Mouse (Mus musculus): ENCODE measurements around the gene Tubb4a. TPM values are rescaled to one million over a fixed set of nuclear protein-coding genes. Genes with fewer than 3 reads are reported as not detected.

The Tubb4a gene
- polyA plus RNA-seq, 1 experiment from 2014 or later, result 7.5 TPM

- H3K9ac ChIP-seq (ENCODE audit: low read length), result no peak overlapping the region
- 89% methylated on average over 3 of the region's 3 CpGs for WGBS
- no peak overlapping the region for H3K27ac ChIP-seq (replicated peaks in 1 of 2; ENCODE audit: control insufficient read depth in 1 of 2, insufficient read depth in 1 of 2, low read depth in 2 of 2, low read length in 2 of 2)
- no peak for ATAC-seq (ENCODE audit: insufficient number of reproducible peaks, insufficient read depth, low FRiP score, low read depth)
- H3K27me3 ChIP-seq (ENCODE audit: control insufficient read depth, insufficient read depth, low read length), result no peaks in the 10 kb centered on the region
- H3K4me3 ChIP-seq (ENCODE audit: control insufficient read depth in 1 of 2, insufficient read depth in 1 of 2, low read depth in 1 of 2, low read length in 2 of 2), result no peak overlapping the region
- no peak overlapping the region for H3K4me2 ChIP-seq (ENCODE audit: low read length)
- peaks cover 64% of the 10 kb centered on the region for H3K36me3 ChIP-seq (ENCODE audit: control insufficient read depth, insufficient read depth, low read length)
- no peaks in the 10 kb centered on the region for H3K9me3 ChIP-seq (ENCODE audit: control insufficient read depth, low read length)
- H3K4me1 ChIP-seq (ENCODE audit: control insufficient read depth in 2 of 2, insufficient read depth in 2 of 2, low read length in 2 of 2), result no peaks in the 10 kb centered on the region
Observed at GRCm38 (mm10) chr17:57048816-57049215, 38.8 kb downstream of the Tubb4a start.

GRCm38 (mm10) chr17:57047406-57047805 is 40.2 kb downstream of the Tubb4a start:
- H3K4me3 ChIP-seq (ENCODE audit: control insufficient read depth in 1 of 2, insufficient read depth in 1 of 2, low read depth in 1 of 2, low read length in 2 of 2), result no peak overlapping the region
- 33% methylated on average over 5 of the region's 5 CpGs for WGBS
- no peak overlapping the region for H3K27ac ChIP-seq (replicated peaks in 1 of 2; ENCODE audit: control insufficient read depth in 1 of 2, insufficient read depth in 1 of 2, low read depth in 2 of 2, low read length in 2 of 2)
- peaks cover 50% of the 10 kb centered on the region for H3K36me3 ChIP-seq (ENCODE audit: control insufficient read depth, insufficient read depth, low read length)
- H3K4me2 ChIP-seq (ENCODE audit: low read length), result no peak overlapping the region
- H3K9me3 ChIP-seq (ENCODE audit: control insufficient read depth, low read length), result no peaks in the 10 kb centered on the region
- H3K4me1 ChIP-seq (ENCODE audit: control insufficient read depth in 2 of 2, insufficient read depth in 2 of 2, low read length in 2 of 2), result peaks cover 4 to 6% of the 10 kb centered on the region in 2 experiments
- H3K9ac ChIP-seq (ENCODE audit: low read length), result no peak overlapping the region
- no peak for ATAC-seq (ENCODE audit: insufficient number of reproducible peaks, insufficient read depth, low FRiP score, low read depth)
- H3K27me3 ChIP-seq (ENCODE audit: control insufficient read depth, insufficient read depth, low read length), result no peaks in the 10 kb centered on the region

- no peak within 1 kb of the TSS for H3K9ac ChIP-seq (ENCODE audit: low read length)
- no peak within 1 kb of the TSS for H3K4me2 ChIP-seq (ENCODE audit: low read length)
- H3K4me1 ChIP-seq (ENCODE audit: control insufficient read depth in 2 of 2, insufficient read depth in 2 of 2, low read length in 2 of 2), result peaks cover 4 to 6% of the 10 kb centered on the region in 2 experiments
- no peak within 1 kb of the TSS for H3K4me3 ChIP-seq (ENCODE audit: control insufficient read depth in 1 of 2, insufficient read depth in 1 of 2, low read depth in 1 of 2, low read length in 2 of 2)
- H3K27me3 ChIP-seq (ENCODE audit: control insufficient read depth, insufficient read depth, low read length), result peaks cover 11% of the 10 kb centered on the region; the same call in 1 of the 2 replicates
- H3K9me3 ChIP-seq (ENCODE audit: control insufficient read depth, low read length), result 0 out of 2 replicates have a peak, but pooled peaks cover 2% of the 10 kb centered on the region
- no peak within 1 kb of the TSS for H3K27ac ChIP-seq (replicated peaks in 1 of 2; ENCODE audit: control insufficient read depth in 1 of 2, insufficient read depth in 1 of 2, low read depth in 2 of 2, low read length in 2 of 2)
- no peak for ATAC-seq (ENCODE audit: insufficient number of reproducible peaks, insufficient read depth, low FRiP score, low read depth)
- H3K36me3 ChIP-seq (ENCODE audit: control insufficient read depth, insufficient read depth, low read length), result peaks cover 16% of the 10 kb centered on the region; the same call in 1 of the 2 replicates
- 68% methylated on average over 8 of the region's 8 CpGs for WGBS
Observed at GRCm38 (mm10) chr17:57041554-57041953, 46.0 kb downstream of the Tubb4a start, which contains the start of gene Slc25a41. Gene Slc25a41 (minus strand): TSS chr17:57041654.

- peaks cover 11% of the 10 kb centered on the region; the same call in 1 of the 2 replicates for H3K27me3 ChIP-seq (ENCODE audit: control insufficient read depth, insufficient read depth, low read length)
- 27% methylated on average over 8 of the region's 8 CpGs for WGBS
- H3K9me3 ChIP-seq (ENCODE audit: control insufficient read depth, low read length), result 0 out of 2 replicates have a peak, but pooled peaks cover 2% of the 10 kb centered on the region
- H3K4me3 ChIP-seq (ENCODE audit: control insufficient read depth in 1 of 2, insufficient read depth in 1 of 2, low read depth in 1 of 2, low read length in 2 of 2), result no peak overlapping the region
- peaks cover 4 to 6% of the 10 kb centered on the region in 2 experiments for H3K4me1 ChIP-seq (ENCODE audit: control insufficient read depth in 2 of 2, insufficient read depth in 2 of 2, low read length in 2 of 2)
- no peak for ATAC-seq (ENCODE audit: insufficient number of reproducible peaks, insufficient read depth, low FRiP score, low read depth)
- H3K9ac ChIP-seq (ENCODE audit: low read length), result no peak overlapping the region
- H3K36me3 ChIP-seq (ENCODE audit: control insufficient read depth, insufficient read depth, low read length), result no peaks in the 10 kb centered on the region
- no peak overlapping the region for H3K4me2 ChIP-seq (ENCODE audit: low read length)
- no peak overlapping the region for H3K27ac ChIP-seq (replicated peaks in 1 of 2; ENCODE audit: control insufficient read depth in 1 of 2, insufficient read depth in 1 of 2, low read depth in 2 of 2, low read length in 2 of 2)
Observed at GRCm38 (mm10) chr17:57038978-57039377, 48.6 kb downstream of the Tubb4a start.

- Histone ChIP-seq H3K4me3 (ENCODE audit: control insufficient read depth in 1 of 2, insufficient read depth in 1 of 2, low read depth in 1 of 2, low read length in 2 of 2) (no peak overlapping the region), H3K4me2 (ENCODE audit: low read length) (peak overlapping the region; percentile 66), H3K4me1 (ENCODE audit: control insufficient read depth in 2 of 2, insufficient read depth in 2 of 2, low read length in 2 of 2) (peaks cover 12 to 18% of the 10 kb centered on the region in 2 experiments), H3K27ac (replicated peaks in 1 of 2; ENCODE audit: control insufficient read depth in 1 of 2, insufficient read depth in 1 of 2, low read depth in 2 of 2, low read length in 2 of 2) (no peak overlapping the region), H3K27me3 (ENCODE audit: control insufficient read depth, insufficient read depth, low read length) (no peaks in the 10 kb centered on the region; the same call in 1 of the 2 replicates), H3K9me3 (ENCODE audit: control insufficient read depth, low read length) (no peaks in the 10 kb centered on the region), H3K36me3 (ENCODE audit: control insufficient read depth, insufficient read depth, low read length) (peaks cover 12% of the 10 kb centered on the region), H3K9ac (ENCODE audit: low read length) (no peak overlapping the region)
- 80% methylated on average over 4 of the region's 4 CpGs for WGBS
- no peak for ATAC-seq (ENCODE audit: insufficient number of reproducible peaks, insufficient read depth, low FRiP score, low read depth)
Observed at GRCm38 (mm10) chr17:57032854-57033253, 54.7 kb downstream of the Tubb4a start.

GRCm38 (mm10) chr17:57031661-57032420 is 55.7 kb downstream of the Tubb4a start:
- Histone ChIP-seq H3K4me3 (ENCODE audit: control insufficient read depth in 1 of 2, insufficient read depth in 1 of 2, low read depth in 1 of 2, low read length in 2 of 2) (peak overlapping the region; percentile 34 to 51), H3K4me1 (ENCODE audit: control insufficient read depth in 2 of 2, insufficient read depth in 2 of 2, low read length in 2 of 2) (peaks cover 12 to 18% of the 10 kb centered on the region in 2 experiments), H3K36me3 (ENCODE audit: control insufficient read depth, insufficient read depth, low read length) (peaks cover 22% of the 10 kb centered on the region), H3K4me2 (ENCODE audit: low read length) (peak overlapping the region; percentile 66), H3K9ac (ENCODE audit: low read length) (peak overlapping the region; percentile 52), H3K27me3 (ENCODE audit: control insufficient read depth, insufficient read depth, low read length) (no peaks in the 10 kb centered on the region), H3K27ac (replicated peaks in 1 of 2; ENCODE audit: control insufficient read depth in 1 of 2, insufficient read depth in 1 of 2, low read depth in 2 of 2, low read length in 2 of 2) (peak overlapping the region; percentile 90 to 95), H3K9me3 (ENCODE audit: control insufficient read depth, low read length) (no peaks in the 10 kb centered on the region)
- peak; percentile 92 for ATAC-seq (ENCODE audit: insufficient number of reproducible peaks, insufficient read depth, low FRiP score, low read depth)
- WGBS, result under 1% methylated on average over 38 of the region's 38 CpGs

GRCm38 (mm10) chr17:57030931-57031660 is 56.5 kb downstream of the Tubb4a start, which contains the start of gene Khsrp:
Gene Khsrp (minus strand): TSS chr17:57031522.
- peak within 1 kb of the TSS; percentile 90 to 95 for H3K27ac ChIP-seq (replicated peaks in 1 of 2; ENCODE audit: control insufficient read depth in 1 of 2, insufficient read depth in 1 of 2, low read depth in 2 of 2, low read length in 2 of 2)
- H3K27me3 ChIP-seq (ENCODE audit: control insufficient read depth, insufficient read depth, low read length), result no peaks in the 10 kb centered on the region
- H3K9ac ChIP-seq (ENCODE audit: low read length), result peak within 1 kb of the TSS; percentile 99
- H3K4me3 ChIP-seq (ENCODE audit: control insufficient read depth in 1 of 2, insufficient read depth in 1 of 2, low read depth in 1 of 2, low read length in 2 of 2), result peak within 1 kb of the TSS; percentile 84 to 97
- peaks cover 29% of the 10 kb centered on the region for H3K36me3 ChIP-seq (ENCODE audit: control insufficient read depth, insufficient read depth, low read length)
- ATAC-seq (ENCODE audit: insufficient number of reproducible peaks, insufficient read depth, low FRiP score, low read depth), result no peak
- peak within 1 kb of the TSS; percentile 91 for H3K4me2 ChIP-seq (ENCODE audit: low read length)
- H3K4me1 ChIP-seq (ENCODE audit: control insufficient read depth in 2 of 2, insufficient read depth in 2 of 2, low read length in 2 of 2), result peaks cover 12 to 18% of the 10 kb centered on the region in 2 experiments
- no peaks in the 10 kb centered on the region for H3K9me3 ChIP-seq (ENCODE audit: control insufficient read depth, low read length)
- WGBS, result under 1% methylated on average over 57 of the region's 99 CpGs
